Mouse (Mus musculus) adrenal gland, adult (tissue): ENCODE data around the gene Atp13a3.

Experiments used
- DNase-seq, 2 experiments: peaks; one replicate each; pipeline ENCODE4 v3.0.0; 2022 to 2023; ENCODE audit warnings: low spot score in 1 of 2; ENCODE audit not compliant: inconsistent age in 2 of 2

Gene Atp13a3

GRCm38 (mm10) chr16:30282844-30283495, 122.8 kb downstream of the Atp13a3 start, which contains the start of gene Lrrc15:
TSS of gene Lrrc15 (minus strand) at chr16:30283256.
- DNase-seq: peak; percentile 21 to 35

GRCm38 (mm10) chr16:30280676-30281297, 125.0 kb downstream of the Atp13a3 start:
- DNase-seq: no peak

DNA sequence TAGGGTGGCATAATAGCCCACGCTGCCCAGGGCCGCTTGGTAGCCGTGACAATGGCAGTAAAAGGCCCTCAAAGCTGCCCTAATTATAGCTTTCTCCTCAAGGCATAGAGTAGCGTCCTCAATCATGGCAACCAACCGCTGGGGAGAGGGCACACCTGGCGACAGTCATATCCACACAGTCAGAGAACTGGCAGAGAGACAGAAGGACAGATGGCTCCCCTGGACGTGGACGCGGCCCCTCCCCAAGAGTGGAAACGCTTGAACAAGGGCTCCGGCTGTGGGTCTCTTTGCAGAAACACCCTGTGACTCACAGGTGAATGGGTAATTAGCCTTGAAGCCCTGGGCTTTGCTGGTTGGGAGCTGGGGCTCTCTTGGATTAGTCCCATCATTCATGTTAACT, 127.4 kb downstream of the Atp13a3 start:
- peak in 1 of 2 experiments; percentile 52 for DNase-seq

- DNase-seq: no peak
Observed at GRCm38 (mm10) chr16:30275558-30276340, 130.0 kb downstream of the Atp13a3 start.

DNA sequence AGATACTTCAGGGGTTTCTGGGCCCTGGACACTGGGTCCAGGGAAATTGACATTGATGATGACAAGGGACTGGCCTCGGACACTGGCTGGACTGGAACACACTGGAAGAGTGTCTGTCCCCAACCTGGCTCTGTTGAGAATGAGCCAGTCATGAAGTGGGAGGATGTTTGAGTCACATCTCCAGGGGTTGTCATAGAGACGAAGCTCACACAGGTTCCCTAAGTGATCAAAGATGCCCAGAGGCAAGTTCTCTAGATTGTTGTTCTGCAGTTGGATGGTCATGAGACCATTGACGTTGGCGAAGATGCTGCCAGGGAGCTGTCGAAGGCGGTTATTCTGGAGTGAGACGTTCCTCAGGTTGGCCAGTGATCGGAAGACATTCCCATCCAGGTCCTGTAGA, 132.7 kb downstream of the Atp13a3 start:
- DNase-seq: no peak

DNA sequence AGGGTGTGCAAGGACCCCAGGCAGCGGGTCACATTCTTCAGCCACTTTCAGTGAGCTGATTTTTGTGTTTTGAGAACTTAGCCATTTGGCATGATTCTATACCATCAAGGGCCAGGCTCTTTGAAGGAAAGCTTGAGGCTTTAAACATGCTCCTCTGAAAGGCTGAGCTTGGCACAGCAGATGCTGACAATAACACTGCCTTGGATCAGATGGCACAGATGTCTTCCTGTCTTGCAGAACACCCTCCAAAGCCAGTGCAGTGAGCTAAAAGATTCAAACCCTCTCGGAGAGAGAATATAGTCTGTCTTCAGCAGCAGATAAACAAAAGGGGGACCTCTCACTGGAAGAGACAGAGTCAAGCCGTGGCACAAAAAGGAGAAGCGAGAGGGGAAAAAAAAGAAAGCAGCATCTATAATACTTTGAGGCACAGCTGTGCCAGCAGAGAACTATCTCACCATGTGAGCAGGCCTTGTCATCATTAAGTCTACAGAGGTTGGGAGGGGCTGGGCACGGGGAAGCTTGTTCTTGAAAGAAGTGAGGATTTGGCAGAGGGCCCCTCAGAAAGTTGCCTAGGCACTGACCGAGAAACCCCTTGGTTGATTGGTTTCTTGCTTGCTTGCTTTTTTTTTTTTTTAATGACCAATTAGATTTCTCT, 133.7 kb downstream of the Atp13a3 start:
- DNase-seq: no peak

DNA sequence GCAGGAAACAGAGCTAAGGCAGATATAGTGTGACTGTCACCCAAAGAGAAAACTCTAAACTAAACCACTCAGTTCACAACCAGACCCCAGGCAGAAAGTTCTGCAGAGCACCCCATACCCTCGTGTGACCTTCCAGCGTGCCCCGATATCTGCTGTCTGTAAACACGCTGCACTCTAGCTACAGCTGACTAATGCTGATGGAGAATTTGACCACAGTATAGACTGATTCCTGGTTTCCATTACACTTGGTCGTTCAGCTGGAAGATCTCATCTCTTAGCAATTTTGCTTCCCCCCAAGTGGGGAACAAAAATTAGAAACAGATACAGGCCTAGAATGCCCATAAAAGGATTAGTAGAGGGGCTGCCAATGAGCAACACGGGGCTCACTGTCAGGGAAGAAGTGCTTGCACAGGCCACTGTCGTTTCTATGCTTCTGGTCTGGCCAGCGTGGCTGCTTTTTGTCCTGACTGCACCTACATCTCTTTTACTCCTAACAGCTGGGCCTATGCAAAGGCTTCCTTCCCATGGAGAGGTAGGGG, 134.5 kb downstream of the Atp13a3 start:
- no peak for DNase-seq

GRCm38 (mm10) chr16:30267359-30267758, 138.4 kb downstream of the Atp13a3 start, which contains the start of gene Cpn2:
TSS of gene Cpn2 (minus strand) at chr16:30267499.
- peak in 1 of 2 experiments; percentile 71 for DNase-seq

DNA sequence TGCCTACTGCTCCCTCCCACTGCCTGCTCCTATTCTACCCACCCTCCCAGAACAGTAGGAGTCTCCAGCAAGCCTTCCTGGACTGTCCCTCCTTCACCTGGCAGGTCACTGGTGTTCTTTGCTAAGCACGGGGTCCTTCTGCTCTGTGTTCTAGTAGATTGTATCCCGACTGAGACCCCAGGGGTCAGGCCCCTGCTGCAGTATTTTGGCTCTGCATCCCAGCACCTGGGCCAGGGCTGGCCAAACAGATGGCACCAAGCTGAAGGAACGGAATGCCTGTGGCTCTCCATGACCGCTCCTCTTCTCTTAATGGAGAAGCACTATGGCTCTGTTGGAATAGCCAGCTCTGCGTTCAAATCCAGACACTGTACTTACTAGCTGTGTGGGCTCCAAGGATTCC, 139.2 kb downstream of the Atp13a3 start:
- DNase-seq: no peak

- DNase-seq: no peak
Observed at GRCm38 (mm10) chr16:30265611-30266010, 140.2 kb downstream of the Atp13a3 start.

GRCm38 (mm10) chr16:30263156-30263555, 142.6 kb downstream of the Atp13a3 start:
- peak in 1 of 2 experiments; percentile 35 for DNase-seq

GRCm38 (mm10) chr16:30262664-30263063, 143.1 kb downstream of the Atp13a3 start:
- DNase-seq: peak; percentile 55 to 81
